Mouse (Mus musculus): Measurements from ENCODE around the gene Junb. TPM values are rescaled to one million over a fixed set of nuclear protein-coding genes. Genes with fewer than 3 reads are reported as not detected.

Junb gene
- polyA plus RNA-seq, 1 experiment from 2014 or later, result 7.6 TPM

DNA sequence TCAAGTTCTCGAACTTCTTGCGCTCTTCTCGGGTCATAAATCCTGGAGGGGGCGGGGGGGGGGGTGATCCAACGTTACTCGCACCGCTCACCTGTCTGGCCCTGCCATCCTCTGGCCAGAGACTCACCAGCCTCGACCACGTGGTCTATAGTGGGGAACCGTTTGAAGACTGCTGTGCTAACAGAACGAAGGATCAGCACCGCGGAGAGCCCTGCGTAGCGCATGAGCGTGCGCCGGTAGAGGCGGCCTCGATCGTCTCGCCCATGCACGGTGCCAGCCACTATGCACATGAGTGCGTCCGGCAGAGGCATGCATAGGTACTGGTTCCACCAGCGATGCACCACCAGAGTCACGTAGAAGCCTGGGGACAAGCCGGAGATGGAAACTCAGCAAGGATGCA, 32.7 kb upstream of the Junb start:
- peaks cover 37% of the 10 kb centered on the region for H3K27me3 ChIP-seq

GRCm38 (mm10) chr8:85007686-85008085, 29.2 kb upstream of the Junb start:
- peaks cover under 1% of the 10 kb centered on the region; the same call in 1 of the 2 replicates for H3K36me3 ChIP-seq
- H3K27ac ChIP-seq (replicated peaks), result no peak overlapping the region
- H3K4me1 ChIP-seq, result no peaks in the 10 kb centered on the region
- H3K27me3 ChIP-seq, result peaks cover 27% of the 10 kb centered on the region
- no peaks in the 10 kb centered on the region for H3K9me3 ChIP-seq
- H3K9ac ChIP-seq (replicated peaks), result no peak overlapping the region
- H3K4me2 ChIP-seq (replicated peaks), result no peak overlapping the region
- H3K4me3 ChIP-seq, result no peak overlapping the region
- WGBS, result 17% methylated on average over 25 of the region's 25 CpGs
- ATAC-seq (replicated peaks), result no peak

More for the DNA sequence above, 32.7 kb upstream of the Junb start:
- Histone ChIP-seq H3K9me3 (no peaks in the 10 kb centered on the region), H3K4me1 (peaks cover 6% of the 10 kb centered on the region), H3K27ac (replicated peaks) (no peak overlapping the region), H3K4me3 (no peak overlapping the region), H3K9ac (replicated peaks) (no peak overlapping the region), H3K36me3 (no peaks in the 10 kb centered on the region), H3K4me2 (replicated peaks) (no peak overlapping the region)
- no peak for ATAC-seq (replicated peaks)
- 19% methylated on average over 28 of the region's 28 CpGs for WGBS

DNA sequence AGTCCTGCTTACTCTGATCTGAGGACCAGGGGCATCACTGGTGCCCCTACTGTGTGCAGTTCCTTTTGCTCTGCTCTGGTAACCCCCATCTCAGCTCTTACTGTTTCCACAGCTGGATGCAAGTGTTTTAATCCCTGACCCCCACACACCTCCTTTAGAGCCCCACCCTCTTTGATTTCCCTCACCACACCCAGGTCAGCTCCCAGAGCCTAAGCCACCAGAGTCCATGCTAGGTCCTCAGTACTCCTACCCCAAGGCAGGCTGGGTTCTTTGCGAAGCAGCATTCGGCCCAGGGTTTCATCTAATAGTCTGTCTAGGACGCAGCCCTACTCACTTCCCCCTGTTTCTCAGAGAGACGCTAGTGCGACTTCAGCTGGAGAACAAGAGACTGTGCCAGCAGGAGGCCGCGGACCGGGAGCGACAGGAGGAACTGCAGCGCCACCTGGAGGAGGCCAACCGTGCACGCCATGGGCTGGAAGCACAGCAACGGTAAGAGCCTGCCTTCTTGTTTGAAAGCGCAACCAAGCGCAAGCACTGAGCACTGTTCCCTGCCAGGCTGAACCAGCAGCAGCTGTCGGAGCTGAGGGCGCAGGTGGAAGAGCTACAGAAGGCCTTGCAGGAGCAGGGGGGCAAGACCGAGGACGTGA, 19.3 kb upstream of the Junb start:
- Histone ChIP-seq H3K4me3 (peak overlapping the region; percentile 12; the same call in 1 of the 2 replicates), H3K27ac (replicated peaks) (peak overlapping the region; percentile 43; the same call in 1 of the 2 replicates), H3K9me3 (no peaks in the 10 kb centered on the region), H3K4me1 (peaks cover 8% of the 10 kb centered on the region), H3K36me3 (peaks cover 6% of the 10 kb centered on the region; the same call in 1 of the 2 replicates), H3K4me2 (replicated peaks) (peak overlapping the region; percentile 30), H3K9ac (replicated peaks) (peak overlapping the region; percentile 30; the same call in 1 of the 2 replicates), H3K27me3 (no peaks in the 10 kb centered on the region)
- 2% methylated on average over 19 of the region's 19 CpGs for WGBS
- ATAC-seq (replicated peaks), result peak; percentile 77

DNA sequence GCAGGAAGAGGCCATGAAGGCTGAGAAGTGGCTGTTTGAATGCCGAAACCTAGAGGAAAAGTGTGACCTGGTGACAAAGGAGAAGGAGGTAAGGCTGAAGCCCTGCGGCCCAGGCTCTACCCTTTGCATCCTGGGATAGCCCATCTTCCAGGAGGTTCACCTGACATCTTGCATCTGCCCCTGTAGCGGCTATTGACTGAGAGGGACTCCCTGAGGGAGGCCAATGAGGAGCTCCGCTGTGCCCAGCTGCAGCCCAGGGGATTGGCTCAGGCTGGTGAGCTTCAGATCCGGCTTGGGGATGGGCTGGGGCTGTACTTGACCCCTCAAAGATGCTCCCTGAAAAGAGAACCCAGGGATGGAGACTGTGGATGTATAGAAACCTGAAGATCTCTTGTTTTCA, 18.5 kb upstream of the Junb start:
- Histone ChIP-seq H3K27me3 (no peaks in the 10 kb centered on the region), H3K36me3 (0 out of 2 replicates have a peak, but pooled peaks cover 3% of the 10 kb centered on the region), H3K27ac (replicated peaks) (no peak overlapping the region), H3K4me2 (replicated peaks) (no peak overlapping the region), H3K4me1 (peaks cover 8% of the 10 kb centered on the region), H3K9me3 (no peaks in the 10 kb centered on the region), H3K4me3 (no peak overlapping the region), H3K9ac (replicated peaks) (no peak overlapping the region)
- WGBS, result 71% methylated on average over 5 of the region's 5 CpGs
- ATAC-seq (replicated peaks), result no peak

- 21% methylated on average over 25 of the region's 25 CpGs for WGBS
- H3K4me1 ChIP-seq, result peaks cover 17% of the 10 kb centered on the region
- ATAC-seq (replicated peaks), result no peak
- no peaks in the 10 kb centered on the region for H3K27me3 ChIP-seq
- 0 out of 2 replicates have a peak, but pooled peaks cover 3% of the 10 kb centered on the region for H3K36me3 ChIP-seq
- no peak overlapping the region for H3K4me2 ChIP-seq (replicated peaks)
- H3K4me3 ChIP-seq, result no peak overlapping the region
- H3K27ac ChIP-seq (replicated peaks), result no peak overlapping the region
- H3K9me3 ChIP-seq, result no peaks in the 10 kb centered on the region
- no peak overlapping the region for H3K9ac ChIP-seq (replicated peaks)
Measured at GRCm38 (mm10) chr8:84995680-84996079, 17.2 kb upstream of the Junb start.

- H3K36me3 ChIP-seq, result 0 out of 2 replicates have a peak, but pooled peaks cover 3% of the 10 kb centered on the region
- no peak overlapping the region for H3K4me2 ChIP-seq (replicated peaks)
- ATAC-seq (replicated peaks), result no peak
- H3K4me1 ChIP-seq, result peaks cover 22% of the 10 kb centered on the region
- no peak overlapping the region for H3K27ac ChIP-seq (replicated peaks)
- H3K9ac ChIP-seq (replicated peaks), result no peak overlapping the region
- no peak overlapping the region for H3K4me3 ChIP-seq
- no peaks in the 10 kb centered on the region for H3K9me3 ChIP-seq
- 92% methylated on average over 9 of the region's 9 CpGs for WGBS
- no peaks in the 10 kb centered on the region for H3K27me3 ChIP-seq
Measured at GRCm38 (mm10) chr8:84994375-84994774, 15.9 kb upstream of the Junb start.

DNA sequence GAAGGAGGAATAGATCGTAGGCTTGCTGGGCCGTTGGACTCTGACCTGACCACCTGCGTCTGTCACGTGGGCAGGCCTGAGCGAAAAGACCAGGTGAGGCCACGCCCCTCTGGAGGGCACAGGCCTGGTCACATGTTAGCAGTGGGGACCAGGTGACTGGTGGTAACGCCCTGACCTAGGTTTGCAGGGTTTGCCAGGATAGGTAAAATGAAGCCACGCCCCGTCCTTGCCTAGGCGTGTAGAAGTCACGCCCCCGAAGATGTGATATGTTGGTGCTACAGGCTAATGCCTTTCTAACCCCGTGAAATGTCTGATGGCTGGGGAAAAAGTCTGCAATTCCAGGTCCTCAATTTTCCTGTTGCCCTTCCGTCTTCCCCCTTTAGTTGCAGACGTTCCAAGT, 12.3 kb upstream of the Junb start:
- H3K9me3 ChIP-seq, result no peaks in the 10 kb centered on the region
- H3K9ac ChIP-seq (replicated peaks), result peak overlapping the region; percentile 67
- WGBS, result under 1% methylated on average over 15 of the region's 15 CpGs
- peak overlapping the region; percentile 56 for H3K27ac ChIP-seq (replicated peaks)
- H3K4me3 ChIP-seq, result peak overlapping the region; percentile 61
- peaks cover 20% of the 10 kb centered on the region for H3K4me1 ChIP-seq
- H3K4me2 ChIP-seq (replicated peaks), result peak overlapping the region; percentile 92
- peaks cover 12% of the 10 kb centered on the region; the same call in 1 of the 2 replicates for H3K27me3 ChIP-seq
- 0 out of 2 replicates have a peak, but pooled peaks cover 3% of the 10 kb centered on the region for H3K36me3 ChIP-seq
- peak; percentile 19; the same call in 1 of the 2 replicates for ATAC-seq (replicated peaks)

GRCm38 (mm10) chr8:84990349-84990748, 11.8 kb upstream of the Junb start, which contains the start of gene Hook2:
Hook2 (plus strand) TSS chr8:84990603.
- Histone ChIP-seq H3K4me2 (replicated peaks) (peak within 1 kb of the TSS; percentile 92), H3K4me1 (peaks cover 25% of the 10 kb centered on the region), H3K9ac (replicated peaks) (peak within 1 kb of the TSS; percentile 67), H3K27ac (replicated peaks) (peak within 1 kb of the TSS; percentile 90), H3K9me3 (no peaks in the 10 kb centered on the region), H3K36me3 (0 out of 2 replicates have a peak, but pooled peaks cover 3% of the 10 kb centered on the region), H3K27me3 (peaks cover 12% of the 10 kb centered on the region; the same call in 1 of the 2 replicates), H3K4me3 (peak within 1 kb of the TSS; percentile 61)
- WGBS, result under 1% methylated on average over 28 of the region's 28 CpGs
- ATAC-seq (replicated peaks), result peak; percentile 92

- peaks cover 30% of the 10 kb centered on the region for H3K4me1 ChIP-seq
- peak overlapping the region; percentile 67 for H3K9ac ChIP-seq (replicated peaks)
- H3K27ac ChIP-seq (replicated peaks), result peak overlapping the region; percentile 90
- peaks cover 12% of the 10 kb centered on the region; the same call in 1 of the 2 replicates for H3K27me3 ChIP-seq
- no peaks in the 10 kb centered on the region for H3K9me3 ChIP-seq
- peak overlapping the region; percentile 92 for H3K4me2 ChIP-seq (replicated peaks)
- H3K36me3 ChIP-seq, result no peaks in the 10 kb centered on the region
- ATAC-seq (replicated peaks), result peak; percentile 58
- H3K4me3 ChIP-seq, result peak overlapping the region; percentile 61
- WGBS, result 0% methylated on average over 15 of the region's 15 CpGs
Measured at GRCm38 (mm10) chr8:84989810-84990209, 11.3 kb upstream of the Junb start.

- peaks cover 12% of the 10 kb centered on the region; the same call in 1 of the 2 replicates for H3K27me3 ChIP-seq
- H3K4me2 ChIP-seq (replicated peaks), result peak overlapping the region; percentile 92
- no peaks in the 10 kb centered on the region for H3K36me3 ChIP-seq
- H3K4me3 ChIP-seq, result peak overlapping the region; percentile 61; the same call in 1 of the 2 replicates
- WGBS, result 13% methylated on average over 15 of the region's 15 CpGs
- H3K27ac ChIP-seq (replicated peaks), result no peak overlapping the region
- H3K9me3 ChIP-seq, result no peaks in the 10 kb centered on the region
- peaks cover 34% of the 10 kb centered on the region for H3K4me1 ChIP-seq
- ATAC-seq (replicated peaks), result no peak
- H3K9ac ChIP-seq (replicated peaks), result 0 out of 2 replicates have a peak overlapping the region, but pooled peaks have one; percentile 67
Measured at GRCm38 (mm10) chr8:84989311-84989731, 10.8 kb upstream of the Junb start.

- Histone ChIP-seq H3K27ac (replicated peaks) (no peak overlapping the region), H3K9ac (replicated peaks) (no peak overlapping the region), H3K4me1 (peaks cover 34% of the 10 kb centered on the region), H3K27me3 (peaks cover 12% of the 10 kb centered on the region; the same call in 1 of the 2 replicates), H3K4me2 (replicated peaks) (no peak overlapping the region), H3K9me3 (no peaks in the 10 kb centered on the region), H3K4me3 (no peak overlapping the region), H3K36me3 (no peaks in the 10 kb centered on the region)
- ATAC-seq (replicated peaks), result no peak
- 67% methylated on average over 2 of the region's 2 CpGs for WGBS
Measured at GRCm38 (mm10) chr8:84987903-84988302, 9.4 kb upstream of the Junb start.

DNA sequence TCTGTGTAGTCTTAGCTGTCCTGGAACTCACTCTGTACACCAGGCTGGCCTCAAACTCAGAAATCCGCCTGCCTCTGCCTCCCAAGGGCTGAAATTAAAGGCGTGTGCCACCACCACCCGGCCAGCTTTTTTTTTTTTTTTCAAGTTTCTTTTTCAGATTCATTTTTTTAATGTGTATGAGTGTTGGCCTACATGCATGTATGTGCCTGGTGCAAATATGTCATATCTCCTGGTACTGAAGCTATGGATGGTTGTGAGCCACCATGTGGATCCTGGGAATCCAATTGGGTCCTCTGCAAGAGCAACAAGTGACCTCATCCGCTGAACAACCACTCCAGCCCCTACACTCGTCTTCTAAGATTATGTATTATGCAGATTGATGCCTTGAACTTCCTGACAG, 8.9 kb upstream of the Junb start:
- H3K36me3 ChIP-seq, result no peaks in the 10 kb centered on the region
- H3K27ac ChIP-seq (replicated peaks), result no peak overlapping the region
- peaks cover 34% of the 10 kb centered on the region for H3K4me1 ChIP-seq
- H3K4me2 ChIP-seq (replicated peaks), result no peak overlapping the region
- no peak overlapping the region for H3K9ac ChIP-seq (replicated peaks)
- H3K9me3 ChIP-seq, result no peaks in the 10 kb centered on the region
- 85% methylated on average over 5 of the region's 5 CpGs for WGBS
- H3K27me3 ChIP-seq, result peaks cover 12% of the 10 kb centered on the region; the same call in 1 of the 2 replicates
- ATAC-seq (replicated peaks), result no peak
- H3K4me3 ChIP-seq, result no peak overlapping the region
